Mouse (Mus musculus): ENCODE measurements around the gene Slc22a19. TPM values are rescaled to one million over a fixed set of nuclear protein-coding genes. Genes with fewer than 3 reads are reported as not detected.
"Not testable (repeated sequence)": the region's sequence is repeated elsewhere in the genome, so short reads cannot be mapped to it uniquely, and the experiment has no call there.

Slc22a19 gene
- polyA plus RNA-seq (2014; fragmentation: Nextera tagmentation; extraction: Ambion mirVana): 0.19 TPM in 1 of 2 replicates, not detected in the other

- H3K36me3 ChIP-seq (ENCODE audit: control insufficient read depth, insufficient read depth, low read length): no peaks in the 10 kb centered on the region
- no peak within 1 kb of the TSS for H3K9ac ChIP-seq (ENCODE audit: low read length)
- H3K9me3 ChIP-seq (replicated peaks; ENCODE audit: control insufficient read depth, low read length): no peaks in the 10 kb centered on the region
- H3K4me3 ChIP-seq (ENCODE audit: low read depth, low read length): no peak within 1 kb of the TSS
- H3K27me3 ChIP-seq (replicated peaks; ENCODE audit: control insufficient read depth, insufficient read depth, low read length): no peaks in the 10 kb centered on the region
- no peak for ATAC-seq
- no peak for DNase-seq (ENCODE audit: low spot score)
- H3K27ac ChIP-seq (ENCODE audit: low read depth, low read length): no peak within 1 kb of the TSS
- no peak within 1 kb of the TSS for H3K4me2 ChIP-seq (ENCODE audit: low read length)
- H3K4me1 ChIP-seq (ENCODE audit: control insufficient read depth, insufficient read depth, low read length): no peaks in the 10 kb centered on the region
These were observed at the start of gene Slc22a19 for GRCm38 (mm10) chr19:7711148-7711547. Gene Slc22a19 (minus strand): TSS chr19:7711310.

- H3K27ac ChIP-seq (ENCODE audit: low read depth, low read length); ATAC-seq; H3K9me3 ChIP-seq (replicated peaks; ENCODE audit: control insufficient read depth, low read length); H3K4me2 ChIP-seq (ENCODE audit: low read length); H3K9ac ChIP-seq (ENCODE audit: low read length); H3K4me3 ChIP-seq (ENCODE audit: low read depth, low read length); DNase-seq (ENCODE audit: low spot score); H3K36me3 ChIP-seq (ENCODE audit: control insufficient read depth, insufficient read depth, low read length); H3K27me3 ChIP-seq (replicated peaks; ENCODE audit: control insufficient read depth, insufficient read depth, low read length); H3K4me1 ChIP-seq (ENCODE audit: control insufficient read depth, insufficient read depth, low read length): not testable (repeated sequence)
- WGBS: 71% methylated on average over 13 of the region's 13 CpGs
These were observed 42.3 kb upstream of the Slc22a19 start for GRCm38 (mm10) chr19:7753371-7753770.

GRCm38 (mm10) chr19:7729543-7729942 is 18.4 kb upstream of the Slc22a19 start:
- DNase-seq (ENCODE audit: low spot score) (no peak), ATAC-seq (no peak)
- Histone ChIP-seq H3K9me3 (replicated peaks; ENCODE audit: control insufficient read depth, low read length) (no peaks in the 10 kb centered on the region), H3K4me3 (ENCODE audit: low read depth, low read length) (no peak overlapping the region), H3K4me1 (ENCODE audit: control insufficient read depth, insufficient read depth, low read length) (no peaks in the 10 kb centered on the region), H3K9ac (ENCODE audit: low read length) (no peak overlapping the region), H3K36me3 (ENCODE audit: control insufficient read depth, insufficient read depth, low read length) (no peaks in the 10 kb centered on the region), H3K27ac (ENCODE audit: low read depth, low read length) (no peak overlapping the region), H3K4me2 (ENCODE audit: low read length) (no peak overlapping the region), H3K27me3 (replicated peaks; ENCODE audit: control insufficient read depth, insufficient read depth, low read length) (no peaks in the 10 kb centered on the region)
- 26% methylated on average over 1 of the region's 1 CpGs for WGBS

- WGBS: 82% methylated on average over 3 of the region's 3 CpGs
- H3K9ac ChIP-seq (ENCODE audit: low read length): not testable (repeated sequence)
These were observed 18.0 kb downstream of the Slc22a19 start for GRCm38 (mm10) chr19:7693104-7693503.

GRCm38 (mm10) chr19:7691259-7691658 is 19.9 kb downstream of the Slc22a19 start:
- Histone ChIP-seq H3K36me3 (ENCODE audit: control insufficient read depth, insufficient read depth, low read length) (no peaks in the 10 kb centered on the region), H3K9me3 (replicated peaks; ENCODE audit: control insufficient read depth, low read length) (no peaks in the 10 kb centered on the region), H3K4me3 (ENCODE audit: low read depth, low read length) (no peak overlapping the region), H3K4me1 (ENCODE audit: control insufficient read depth, insufficient read depth, low read length) (no peaks in the 10 kb centered on the region), H3K9ac (ENCODE audit: low read length) (no peak overlapping the region), H3K27ac (ENCODE audit: low read depth, low read length) (no peak overlapping the region), H3K27me3 (replicated peaks; ENCODE audit: control insufficient read depth, insufficient read depth, low read length) (no peaks in the 10 kb centered on the region), H3K4me2 (ENCODE audit: low read length) (no peak overlapping the region)
- WGBS: 89% methylated on average over 2 of the region's 2 CpGs
- ATAC-seq: no peak
- no peak for DNase-seq (ENCODE audit: low spot score)

More at GRCm38 (mm10) chr19:7693104-7693503, 18.0 kb downstream of the Slc22a19 start:
- H3K4me3 ChIP-seq (ENCODE audit: low read depth, low read length); H3K4me1 ChIP-seq (ENCODE audit: control insufficient read depth, insufficient read depth, low read length); H3K27me3 ChIP-seq (replicated peaks; ENCODE audit: control insufficient read depth, insufficient read depth, low read length); H3K36me3 ChIP-seq (ENCODE audit: control insufficient read depth, insufficient read depth, low read length); H3K4me2 ChIP-seq (ENCODE audit: low read length); ATAC-seq; H3K9me3 ChIP-seq (replicated peaks; ENCODE audit: control insufficient read depth, low read length); H3K27ac ChIP-seq (ENCODE audit: low read depth, low read length); DNase-seq (ENCODE audit: low spot score): not testable (repeated sequence)

GRCm38 (mm10) chr19:7687988-7688387 is 23.1 kb downstream of the Slc22a19 start:
- Histone ChIP-seq H3K4me3 (ENCODE audit: low read depth, low read length) (no peak overlapping the region), H3K27me3 (replicated peaks; ENCODE audit: control insufficient read depth, insufficient read depth, low read length) (no peaks in the 10 kb centered on the region), H3K4me2 (ENCODE audit: low read length) (no peak overlapping the region), H3K27ac (ENCODE audit: low read depth, low read length) (no peak overlapping the region), H3K36me3 (ENCODE audit: control insufficient read depth, insufficient read depth, low read length) (no peaks in the 10 kb centered on the region), H3K9ac (ENCODE audit: low read length) (no peak overlapping the region), H3K9me3 (replicated peaks; ENCODE audit: control insufficient read depth, low read length) (no peaks in the 10 kb centered on the region), H3K4me1 (ENCODE audit: control insufficient read depth, insufficient read depth, low read length) (no peaks in the 10 kb centered on the region)
- WGBS: 85% methylated on average over 1 of the region's 1 CpGs
- ATAC-seq: no peak
- no peak for DNase-seq (ENCODE audit: low spot score)

- H3K4me2 ChIP-seq (ENCODE audit: low read length): no peak overlapping the region
- H3K27me3 ChIP-seq (replicated peaks; ENCODE audit: control insufficient read depth, insufficient read depth, low read length): no peaks in the 10 kb centered on the region
- H3K4me3 ChIP-seq (ENCODE audit: low read depth, low read length): no peak overlapping the region
- no peaks in the 10 kb centered on the region for H3K4me1 ChIP-seq (ENCODE audit: control insufficient read depth, insufficient read depth, low read length)
- no peaks in the 10 kb centered on the region for H3K36me3 ChIP-seq (ENCODE audit: control insufficient read depth, insufficient read depth, low read length)
- WGBS: 5% methylated on average over 1 of the region's 1 CpGs
- H3K9me3 ChIP-seq (replicated peaks; ENCODE audit: control insufficient read depth, low read length): no peaks in the 10 kb centered on the region
- no peak for ATAC-seq
- no peak overlapping the region for H3K27ac ChIP-seq (ENCODE audit: low read depth, low read length)
- DNase-seq (ENCODE audit: low spot score): no peak
- H3K9ac ChIP-seq (ENCODE audit: low read length): no peak overlapping the region
These were observed 39.1 kb downstream of the Slc22a19 start for GRCm38 (mm10) chr19:7672033-7672432.

GRCm38 (mm10) chr19:7648913-7649666 is 62.0 kb downstream of the Slc22a19 start:
- no peak for DNase-seq (ENCODE audit: low spot score)
- H3K4me1 ChIP-seq (ENCODE audit: control insufficient read depth, insufficient read depth, low read length): no peaks in the 10 kb centered on the region
- no peaks in the 10 kb centered on the region for H3K9me3 ChIP-seq (replicated peaks; ENCODE audit: control insufficient read depth, low read length)
- no peaks in the 10 kb centered on the region for H3K27me3 ChIP-seq (replicated peaks; ENCODE audit: control insufficient read depth, insufficient read depth, low read length)
- H3K4me3 ChIP-seq (ENCODE audit: low read depth, low read length): no peak overlapping the region
- no peaks in the 10 kb centered on the region for H3K36me3 ChIP-seq (ENCODE audit: control insufficient read depth, insufficient read depth, low read length)
- ATAC-seq: no peak
- no peak overlapping the region for H3K4me2 ChIP-seq (ENCODE audit: low read length)
- 88% methylated on average over 8 of the region's 8 CpGs for WGBS
- H3K9ac ChIP-seq (ENCODE audit: low read length): no peak overlapping the region
- no peak overlapping the region for H3K27ac ChIP-seq (ENCODE audit: low read depth, low read length)

GRCm38 (mm10) chr19:7633786-7634185 is 77.3 kb downstream of the Slc22a19 start:
- Histone ChIP-seq H3K9ac (ENCODE audit: low read length) (no peak overlapping the region), H3K36me3 (ENCODE audit: control insufficient read depth, insufficient read depth, low read length) (no peaks in the 10 kb centered on the region), H3K4me3 (ENCODE audit: low read depth, low read length) (no peak overlapping the region), H3K4me2 (ENCODE audit: low read length) (no peak overlapping the region), H3K27ac (ENCODE audit: low read depth, low read length) (no peak overlapping the region), H3K9me3 (replicated peaks; ENCODE audit: control insufficient read depth, low read length) (no peaks in the 10 kb centered on the region), H3K4me1 (ENCODE audit: control insufficient read depth, insufficient read depth, low read length) (no peaks in the 10 kb centered on the region), H3K27me3 (replicated peaks; ENCODE audit: control insufficient read depth, insufficient read depth, low read length) (no peaks in the 10 kb centered on the region)
- WGBS: 72% methylated on average over 1 of the region's 1 CpGs
- DNase-seq (ENCODE audit: low spot score): no peak
- ATAC-seq: no peak
